Mouse (Mus musculus) forebrain, embryonic 11.5 days (tissue): ENCODE measurements around the gene Magoh. TPM values are rescaled to one million over a fixed set of nuclear protein-coding genes. Genes with fewer than 3 reads are reported as not detected.
A peak's percentile ranks its signal among the peaks of the same experiment; 100 is the strongest.

Experiments
- ATAC-seq: fragments of 200-750 bp; cut with Nextera tagmentation; replicated peaks from 2 replicates; pipeline ENCODE4 v1.8.0; 2017; ENCODE audit warnings: moderate TSS enrichment; ENCODE audit not compliant: low FRiP score
- DNase-seq: peaks from one replicate; pipeline ENCODE4 v3.0.0-alpha.2; 2017; ENCODE audit warnings: low spot score
- H3K27ac ChIP-seq: fragments of 300-500 bp; sonication (generic); 2 replicates; pipeline ENCODE4 v1.5.1; 2014; ENCODE audit warnings: low read depth, low read length
- H3K27me3 ChIP-seq: fragments of 300-500 bp; sonication (generic); 2 replicates; pipeline ENCODE4 v1.6.1; 2014; ENCODE audit warnings: mild to moderate bottlenecking, low read length, mixed read lengths; ENCODE audit not compliant: control insufficient read depth, insufficient read depth
- H3K36me3 ChIP-seq: fragments of 300-500 bp; sonication (generic); 2 replicates; pipeline ENCODE4 v1.6.1; 2014; ENCODE audit warnings: mild to moderate bottlenecking, low read length, moderate library complexity, mixed read lengths; ENCODE audit not compliant: control insufficient read depth, insufficient read depth
- H3K4me1 ChIP-seq: fragments of 300-500 bp; sonication (generic); replicated peaks from 2 replicates; pipeline ENCODE4 v1.6.1; 2014; ENCODE audit warnings: low read length, mixed read lengths; ENCODE audit not compliant: control insufficient read depth, insufficient read depth
- H3K4me2 ChIP-seq: fragments of 300-500 bp; sonication (generic); 2 replicates; pipeline ENCODE4 v1.6.1; 2014; ENCODE audit warnings: low read depth, mild to moderate bottlenecking, low read length, moderate library complexity, mixed read lengths; ENCODE audit not compliant: severe bottlenecking
- H3K4me3 ChIP-seq: fragments of 300-500 bp; sonication (generic); 2 replicates; pipeline ENCODE4 v1.5.1; 2014; ENCODE audit warnings: low read depth, low read length
- H3K9ac ChIP-seq: fragments of 300-500 bp; sonication (generic); 2 replicates; pipeline ENCODE4 v1.6.1; 2014; ENCODE audit warnings: low read length
- H3K9me3 ChIP-seq: fragments of 300-500 bp; sonication (generic); 2 replicates; pipeline ENCODE4 v1.6.1; 2016; ENCODE audit warnings: low read length, mixed read lengths; ENCODE audit not compliant: control insufficient read depth
- WGBS: fragments of 180-500 bp; shearing (Covaris S2); extraction: QIAGEN DNeasy Blood & Tissue Kit; methylation state at CpG from one replicate; pipeline ENCODE4 v1.1.7; 2014; 5-methylcytosine and 5-hydroxymethylcytosine counted together
- polyA plus RNA-seq: library from polyadenylated mRNA; unstranded; fragments of >200 nt; fragmentation: Nextera tagmentation; extraction: Ambion mirVana; gene quantifications from 2 replicates; pipeline ENCODE4 v1.2.1, GENCODE M21; 2014

Gene Magoh
- polyA plus RNA-seq, 1 experiment from 2014 or later: 246 TPM

GRCm38 (mm10) chr4:107856958-107857686 is 22.4 kb upstream of the Magoh start:
- Histone ChIP-seq H3K27ac (no peak overlapping the region), H3K4me1 (no peaks in the 10 kb centered on the region), H3K4me3 (no peak overlapping the region), H3K36me3 (peaks cover 3% of the 10 kb centered on the region), H3K9ac (no peak overlapping the region), H3K4me2 (no peak overlapping the region), H3K27me3 (no peaks in the 10 kb centered on the region), H3K9me3 (no peaks in the 10 kb centered on the region)
- ATAC-seq (no peak), DNase-seq (peak; percentile 29)
- 81% methylated on average over 11 of the region's 11 CpGs for WGBS

GRCm38 (mm10) chr4:107858995-107859394 is 20.6 kb upstream of the Magoh start:
- Histone ChIP-seq H3K27me3 (no peaks in the 10 kb centered on the region), H3K9me3 (no peaks in the 10 kb centered on the region), H3K4me2 (no peak overlapping the region), H3K36me3 (peaks cover 3% of the 10 kb centered on the region), H3K27ac (no peak overlapping the region), H3K4me1 (no peaks in the 10 kb centered on the region), H3K4me3 (no peak overlapping the region), H3K9ac (no peak overlapping the region)
- WGBS: 93% methylated on average over 7 of the region's 7 CpGs
- ATAC-seq (no peak), DNase-seq (no peak)

GRCm38 (mm10) chr4:107864866-107865265 is 14.7 kb upstream of the Magoh start:
- no peak overlapping the region for H3K4me2 ChIP-seq
- DNase-seq: no peak
- H3K4me1 ChIP-seq: no peaks in the 10 kb centered on the region
- H3K4me3 ChIP-seq: no peak overlapping the region
- H3K9ac ChIP-seq: no peak overlapping the region
- no peak overlapping the region for H3K27ac ChIP-seq
- WGBS: 88% methylated on average over 4 of the region's 4 CpGs
- no peaks in the 10 kb centered on the region for H3K27me3 ChIP-seq
- peaks cover 6% of the 10 kb centered on the region for H3K36me3 ChIP-seq
- no peak for ATAC-seq
- H3K9me3 ChIP-seq: no peaks in the 10 kb centered on the region

- Histone ChIP-seq H3K27ac (no peak overlapping the region), H3K4me3 (no peak overlapping the region), H3K4me1 (peaks cover 4% of the 10 kb centered on the region), H3K4me2 (no peak overlapping the region), H3K36me3 (peaks cover 11% of the 10 kb centered on the region; the same call in 1 of the 2 replicates), H3K9ac (no peak overlapping the region), H3K9me3 (no peaks in the 10 kb centered on the region), H3K27me3 (no peaks in the 10 kb centered on the region)
- ATAC-seq: no peak
- no peak for DNase-seq
- WGBS: 86% methylated on average over 1 of the region's 1 CpGs
Measured at GRCm38 (mm10) chr4:107881631-107882030, 2.1 kb downstream of the Magoh start.

DNA sequence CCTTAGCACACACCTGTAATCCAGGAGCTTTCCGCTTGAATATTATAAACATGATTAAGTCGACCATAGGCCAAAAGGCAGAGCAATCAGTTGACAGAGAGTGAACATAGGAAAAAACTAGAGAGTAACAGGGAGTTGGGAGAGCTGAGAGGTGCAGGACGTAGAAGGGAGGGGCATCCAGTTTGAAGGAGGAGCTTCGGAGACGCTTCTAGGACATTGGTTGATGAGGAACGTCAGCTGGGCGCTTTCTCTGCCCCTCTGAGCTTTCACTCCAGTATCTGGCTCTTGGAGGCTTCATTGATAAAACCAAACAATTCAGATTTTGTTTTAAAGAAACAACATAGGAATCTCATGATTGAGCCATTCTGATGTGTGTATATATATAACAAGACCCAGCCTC is 6.8 kb downstream of the Magoh start:
- no peak for DNase-seq
- no peak for ATAC-seq
- H3K9ac ChIP-seq: no peak overlapping the region
- no peak overlapping the region for H3K4me3 ChIP-seq
- no peaks in the 10 kb centered on the region for H3K27me3 ChIP-seq
- WGBS: 78% methylated on average over 7 of the region's 7 CpGs
- H3K9me3 ChIP-seq: no peaks in the 10 kb centered on the region
- H3K4me2 ChIP-seq: no peak overlapping the region
- H3K36me3 ChIP-seq: peaks cover 11% of the 10 kb centered on the region; the same call in 1 of the 2 replicates
- no peak overlapping the region for H3K27ac ChIP-seq
- H3K4me1 ChIP-seq: no peaks in the 10 kb centered on the region; the same call in 1 of the 2 replicates

GRCm38 (mm10) chr4:107889385-107889730 is 9.8 kb downstream of the Magoh start:
- 2% methylated on average over 12 of the region's 12 CpGs for WGBS
- peak; percentile 45 for ATAC-seq
- no peaks in the 10 kb centered on the region; the same call in 1 of the 2 replicates for H3K4me1 ChIP-seq
- peak overlapping the region; percentile 70 for H3K9ac ChIP-seq
- no peaks in the 10 kb centered on the region for H3K27me3 ChIP-seq
- no peaks in the 10 kb centered on the region for H3K9me3 ChIP-seq
- peak overlapping the region; percentile 78 for H3K4me2 ChIP-seq
- peaks cover 8% of the 10 kb centered on the region; the same call in 1 of the 2 replicates for H3K36me3 ChIP-seq
- peak overlapping the region; percentile 84 for H3K27ac ChIP-seq
- peak overlapping the region; percentile 59 for H3K4me3 ChIP-seq
- DNase-seq: no peak

GRCm38 (mm10) chr4:107889731-107890432 is 10.3 kb downstream of the Magoh start, which contains the start of gene 0610037L13Rik:
Gene 0610037L13Rik (plus strand): TSS chr4:107889813.
- Histone ChIP-seq H3K4me2 (peak within 1 kb of the TSS; percentile 78), H3K4me1 (no peaks in the 10 kb centered on the region; the same call in 1 of the 2 replicates), H3K27me3 (no peaks in the 10 kb centered on the region), H3K4me3 (peak within 1 kb of the TSS; percentile 59), H3K9me3 (no peaks in the 10 kb centered on the region), H3K27ac (peak within 1 kb of the TSS; percentile 84), H3K9ac (peak within 1 kb of the TSS; percentile 70), H3K36me3 (peaks cover 5% of the 10 kb centered on the region; the same call in 1 of the 2 replicates)
- ATAC-seq (peak; percentile 95), DNase-seq (peak; percentile 96)
- WGBS: 1% methylated on average over 47 of the region's 48 CpGs

GRCm38 (mm10) chr4:107892663-107893062 is 13.1 kb downstream of the Magoh start:
- no peaks in the 10 kb centered on the region; the same call in 1 of the 2 replicates for H3K4me1 ChIP-seq
- no peaks in the 10 kb centered on the region for H3K27me3 ChIP-seq
- H3K4me3 ChIP-seq: no peak overlapping the region
- ATAC-seq (no peak), DNase-seq (no peak)
- H3K27ac ChIP-seq: no peak overlapping the region
- H3K9ac ChIP-seq: no peak overlapping the region
- no peaks in the 10 kb centered on the region for H3K36me3 ChIP-seq
- H3K9me3 ChIP-seq: no peaks in the 10 kb centered on the region
- H3K4me2 ChIP-seq: no peak overlapping the region
- WGBS: 79% methylated on average over 2 of the region's 2 CpGs
